Mouse (Mus musculus) forebrain, postnatal 0 days (tissue): ENCODE measurements around the gene Shroom3. TPM values are rescaled to one million over a fixed set of nuclear protein-coding genes. Genes with fewer than 3 reads are reported as not detected.

ENCODE experiments used
- ATAC-seq: fragments of 200-750 bp; cut with Nextera tagmentation; 2 replicates; pipeline ENCODE4 v1.8.0; 2017; ENCODE audit warnings: mild to moderate bottlenecking, moderate library complexity
- DNase-seq: peaks from one replicate; pipeline ENCODE4 v3.0.0-alpha.2; 2015
- H3K27ac ChIP-seq: fragments of 300-500 bp; sonication (generic); 2 replicates; pipeline ENCODE4 v1.5.1; 2014; ENCODE audit warnings: low read depth, mild to moderate bottlenecking, antibody characterized with exemption, low read length, moderate library complexity, mixed read lengths
- H3K27me3 ChIP-seq: fragments of 300-500 bp; sonication (generic); 2 replicates; pipeline ENCODE4 v1.6.1; 2014; ENCODE audit warnings: mild to moderate bottlenecking, low read length, mixed read lengths; ENCODE audit not compliant: insufficient read depth
- H3K36me3 ChIP-seq: fragments of 300-500 bp; sonication (generic); 2 replicates; pipeline ENCODE4 v1.6.1; 2014; ENCODE audit warnings: mild to moderate bottlenecking, moderate library complexity; ENCODE audit not compliant: insufficient read depth
- H3K4me1 ChIP-seq: fragments of 300-500 bp; sonication (generic); 2 replicates; pipeline ENCODE4 v1.6.1; 2014; ENCODE audit warnings: antibody characterized with exemption; ENCODE audit not compliant: insufficient read depth
- H3K4me2 ChIP-seq: fragments of 300-500 bp; sonication (generic); 2 replicates; pipeline ENCODE4 v1.6.1; 2014; ENCODE audit warnings: low read depth, mild to moderate bottlenecking, moderate library complexity
- H3K4me3 ChIP-seq: fragments of 300-500 bp; sonication (generic); 2 replicates; pipeline ENCODE4 v1.5.1; 2014; ENCODE audit warnings: low read depth, low read length, mixed read lengths
- H3K9ac ChIP-seq: fragments of 300-500 bp; sonication (generic); 2 replicates; pipeline ENCODE4 v1.6.1; 2014; ENCODE audit warnings: mild to moderate bottlenecking
- H3K9me3 ChIP-seq: fragments of 300-500 bp; sonication (generic); 2 replicates; pipeline ENCODE4 v1.6.1; 2016; ENCODE audit warnings: low read length
- CTCF ChIP-seq: sonication (generic); IDR thresholded peaks from 2 replicates; pipeline ENCODE4 v1.5.1; 2016; ENCODE audit warnings: antibody characterized with exemption, control low read depth, low read depth
- WGBS: fragments of 180-500 bp; shearing (Covaris S2); extraction: QIAGEN DNeasy Blood & Tissue Kit; methylation state at CpG from one replicate; pipeline ENCODE4 v1.1.7; 2014; 5-methylcytosine and 5-hydroxymethylcytosine counted together
- polyA plus RNA-seq: library from polyadenylated mRNA; unstranded; fragments of >200 nt; fragmentation: Nextera tagmentation; extraction: Ambion mirVana; gene quantifications from 2 replicates; pipeline ENCODE4 v1.2.1, GENCODE M21; 2015
- total RNA-seq: library from RNA; depleted of rRNA; stranded (reverse); fragments of >200 nt; gene quantifications from 2 replicates; pipeline ENCODE4 v1.2.3, GENCODE M21; 2014

The Shroom3 gene
- total and polyA plus RNA-seq, 2 experiments from 2014 or later: 0.91 to 5.8 TPM

DNA sequence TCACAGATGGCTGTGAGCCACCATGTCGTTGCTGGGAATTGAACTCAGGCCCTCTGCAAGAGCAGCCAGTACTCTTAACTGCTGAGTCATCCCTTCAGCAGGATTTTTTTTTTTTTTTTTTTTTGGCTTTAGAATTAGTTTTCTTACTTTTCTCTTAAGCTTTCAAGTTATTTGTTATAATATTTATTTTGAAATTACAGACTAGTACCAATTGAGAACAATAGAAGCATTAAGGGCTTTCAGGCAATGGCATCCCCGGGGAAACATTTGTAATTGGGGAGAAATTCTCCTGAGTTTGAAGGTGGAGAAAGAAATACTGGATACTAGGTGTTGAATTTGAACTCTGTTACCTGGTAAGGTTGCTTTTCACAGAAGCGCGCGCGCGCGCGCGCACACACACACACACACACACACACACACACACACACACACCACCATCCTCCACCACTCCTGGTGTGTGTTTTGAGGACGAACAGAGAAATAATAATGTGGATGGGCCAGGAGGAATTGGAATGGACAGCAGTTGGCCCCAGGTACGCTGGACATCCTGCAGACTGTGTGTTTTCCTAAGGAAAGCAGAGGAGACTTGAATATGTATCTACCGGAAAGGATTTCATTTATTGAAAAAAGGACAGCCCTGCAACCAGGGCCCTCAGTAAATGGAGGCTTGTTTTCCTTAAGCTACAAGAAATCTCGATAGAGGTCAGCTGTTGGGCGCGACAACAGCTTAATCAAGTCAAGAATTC, 1.7 kb downstream of the Shroom3 start:
- no peak overlapping the region for H3K9ac ChIP-seq
- DNase-seq: no peak
- no peak for ATAC-seq
- H3K4me3 ChIP-seq: no peak overlapping the region
- H3K9me3 ChIP-seq: no peaks in the 10 kb centered on the region
- H3K27ac ChIP-seq: no peak overlapping the region
- WGBS: 85% methylated on average over 16 of the region's 16 CpGs
- H3K4me2 ChIP-seq: no peak overlapping the region
- H3K4me1 ChIP-seq: peaks cover 4% of the 10 kb centered on the region; the same call in 1 of the 2 replicates
- no peaks in the 10 kb centered on the region for H3K36me3 ChIP-seq
- TF ChIP-seq CTCF: no peak
- H3K27me3 ChIP-seq: no peaks in the 10 kb centered on the region

- H3K4me1 ChIP-seq: peaks cover 4% of the 10 kb centered on the region; the same call in 1 of the 2 replicates
- no peaks in the 10 kb centered on the region for H3K36me3 ChIP-seq
- 77% methylated on average over 5 of the region's 5 CpGs for WGBS
These were observed 4.9 kb downstream of the Shroom3 start for GRCm38 (mm10) chr5:92688124-92688523.

DNA sequence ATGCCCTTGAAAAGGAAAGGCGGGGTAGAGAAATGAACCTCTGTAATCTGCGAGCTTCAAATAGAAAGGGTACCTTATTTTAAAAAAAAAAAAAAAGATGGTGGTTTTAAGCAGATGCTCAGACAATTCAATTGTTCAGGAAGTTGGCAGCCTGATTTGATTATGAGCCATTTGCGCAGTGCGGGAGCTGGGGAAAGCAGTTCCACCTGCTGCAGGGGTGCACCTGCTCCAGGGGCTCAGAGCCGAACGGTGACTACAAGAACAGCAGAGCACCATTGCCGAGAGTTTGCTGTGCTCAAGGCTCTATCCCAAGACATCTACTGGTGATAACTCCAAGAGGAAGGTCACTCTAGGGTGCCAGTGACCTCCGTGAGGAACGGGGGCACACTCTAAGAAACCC, 5.3 kb downstream of the Shroom3 start:
- H3K4me2 ChIP-seq: no peak overlapping the region
- DNase-seq: no peak
- ATAC-seq: peak; percentile 75
- WGBS: 75% methylated on average over 9 of the region's 9 CpGs
- no peak for TF ChIP-seq CTCF
- H3K36me3 ChIP-seq: no peaks in the 10 kb centered on the region
- H3K4me1 ChIP-seq: peaks cover under 1% of the 10 kb centered on the region; the same call in 1 of the 2 replicates
- H3K9me3 ChIP-seq: no peaks in the 10 kb centered on the region
- no peak overlapping the region for H3K27ac ChIP-seq
- H3K9ac ChIP-seq: no peak overlapping the region
- H3K4me3 ChIP-seq: no peak overlapping the region
- no peaks in the 10 kb centered on the region for H3K27me3 ChIP-seq

More at GRCm38 (mm10) chr5:92688124-92688523, 4.9 kb downstream of the Shroom3 start:
- Histone ChIP-seq H3K27ac (no peak overlapping the region), H3K4me3 (no peak overlapping the region), H3K4me2 (no peak overlapping the region), H3K9ac (no peak overlapping the region), H3K9me3 (no peaks in the 10 kb centered on the region), H3K27me3 (no peaks in the 10 kb centered on the region)
- ATAC-seq (peak; percentile 49; the same call in 1 of the 2 replicates), DNase-seq (no peak)
- no peak for TF ChIP-seq CTCF

- Histone ChIP-seq H3K9me3 (no peaks in the 10 kb centered on the region), H3K9ac (no peak overlapping the region), H3K27ac (no peak overlapping the region), H3K4me2 (no peak overlapping the region), H3K27me3 (no peaks in the 10 kb centered on the region), H3K4me3 (no peak overlapping the region), H3K36me3 (no peaks in the 10 kb centered on the region), H3K4me1 (no peaks in the 10 kb centered on the region)
- WGBS: 69% methylated on average over 16 of the region's 16 CpGs
- DNase-seq (no peak), ATAC-seq (no peak)
- no peak for TF ChIP-seq CTCF
These were observed 9.2 kb downstream of the Shroom3 start for GRCm38 (mm10) chr5:92692206-92693007.

DNA sequence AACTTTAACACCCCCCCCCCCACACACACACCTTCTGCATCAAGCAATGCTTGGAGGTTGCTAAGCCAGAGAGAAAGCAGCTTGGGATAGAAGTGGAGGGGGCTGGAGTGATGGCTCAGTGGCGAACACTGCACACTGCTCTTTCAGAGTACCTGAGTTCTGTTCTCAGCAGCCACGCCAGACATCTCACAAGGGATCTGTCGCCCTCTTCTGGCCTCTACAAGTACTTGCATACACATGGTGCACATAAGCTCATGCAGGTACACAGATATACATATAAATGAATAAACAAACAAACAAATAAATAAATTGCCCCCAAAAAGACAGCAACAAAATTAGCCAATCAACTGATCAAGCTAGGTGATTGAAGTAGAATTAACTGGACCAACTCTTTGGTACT, 10.5 kb downstream of the Shroom3 start:
- no peak for DNase-seq
- Histone ChIP-seq H3K9ac (no peak overlapping the region), H3K27me3 (no peaks in the 10 kb centered on the region), H3K4me2 (no peak overlapping the region), H3K9me3 (no peaks in the 10 kb centered on the region), H3K36me3 (no peaks in the 10 kb centered on the region), H3K4me1 (0 out of 2 replicates have a peak, but pooled peaks cover 3% of the 10 kb centered on the region), H3K27ac (no peak overlapping the region), H3K4me3 (no peak overlapping the region)
- 92% methylated on average over 3 of the region's 3 CpGs for WGBS
- 0 out of 2 replicates have a peak, but pooled peaks have one; percentile 12 for TF ChIP-seq CTCF
- no peak for ATAC-seq

GRCm38 (mm10) chr5:92694316-92694995, 11.2 kb downstream of the Shroom3 start:
- H3K27ac ChIP-seq: 0 out of 2 replicates have a peak overlapping the region, but pooled peaks have one; percentile 15
- TF ChIP-seq CTCF: no peak
- no peaks in the 10 kb centered on the region for H3K27me3 ChIP-seq
- 0 out of 2 replicates have a peak, but pooled peaks cover 10% of the 10 kb centered on the region for H3K4me1 ChIP-seq
- ATAC-seq (no peak), DNase-seq (no peak)
- 28% methylated on average over 10 of the region's 10 CpGs for WGBS
- no peak overlapping the region for H3K9ac ChIP-seq
- H3K36me3 ChIP-seq: no peaks in the 10 kb centered on the region
- H3K4me3 ChIP-seq: no peak overlapping the region
- no peak overlapping the region for H3K4me2 ChIP-seq
- no peaks in the 10 kb centered on the region for H3K9me3 ChIP-seq
